Mouse (Mus musculus) brain, adult 2 months (tissue): ENCODE data around the gene Avl9.
A peak's percentile ranks its signal among the peaks of the same experiment; 100 is the strongest.

Experiments
- DNase-seq: peaks from one replicate; pipeline ENCODE4 v3.0.0; 2011; ENCODE audit warnings: low read depth, low spot score

The Avl9 gene

DNA sequence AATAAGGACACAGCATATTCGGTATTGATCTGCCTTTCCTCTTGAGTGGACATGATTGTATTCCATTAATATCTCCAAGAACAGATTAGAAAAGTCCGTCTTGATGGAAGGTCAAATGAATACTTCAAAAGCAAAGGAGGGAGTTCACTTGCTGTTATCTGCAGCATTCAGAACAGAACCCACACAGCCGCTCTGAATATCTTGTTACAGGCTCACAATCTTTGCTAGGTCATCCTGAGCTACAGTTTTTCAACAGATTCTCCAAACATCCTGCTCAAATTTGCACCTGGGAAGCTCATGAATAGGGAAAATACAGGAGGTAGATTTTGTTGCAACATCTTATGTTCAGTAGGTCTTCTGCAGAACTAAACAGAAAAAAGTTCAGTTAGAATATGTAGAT lies 74.6 kb downstream of the Avl9 start:
- no peak for DNase-seq

DNA sequence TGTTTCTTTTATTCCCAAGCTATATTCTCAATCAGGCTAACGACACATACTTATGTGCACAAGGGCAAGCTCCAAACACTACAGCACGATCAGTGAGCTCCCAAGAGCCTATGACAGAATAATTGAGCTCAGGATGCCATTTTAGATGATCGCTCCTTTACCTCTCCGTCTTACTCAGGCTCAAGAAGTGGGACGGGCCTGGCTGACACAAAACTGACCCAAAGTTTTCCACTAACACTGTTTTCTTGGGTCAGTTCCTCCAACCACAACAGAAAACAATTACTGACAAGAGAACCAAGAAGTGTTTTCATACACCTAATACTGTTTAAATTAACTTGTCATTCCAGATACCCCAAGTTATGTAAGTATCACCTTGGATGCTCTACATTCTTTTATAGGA lies 80.1 kb downstream of the Avl9 start:
- no peak for DNase-seq

DNA sequence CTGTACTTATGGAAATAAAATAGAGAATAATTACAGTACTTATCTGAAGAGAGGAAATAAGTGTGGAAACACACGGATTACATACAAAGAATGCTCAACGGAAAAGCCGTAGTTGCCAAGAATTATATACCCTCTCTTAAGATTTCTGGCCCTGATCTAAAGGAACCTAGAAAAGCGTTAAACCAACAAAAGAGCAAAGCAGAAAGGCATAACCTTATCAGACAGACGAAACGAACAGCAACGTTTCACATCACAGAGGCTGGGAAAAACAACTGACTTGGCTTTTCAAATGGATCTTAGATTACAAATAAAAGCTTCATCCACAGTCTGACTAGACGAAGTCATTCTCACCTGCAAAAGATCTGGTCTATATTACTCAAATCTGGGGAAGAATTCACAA lies 81.5 kb downstream of the Avl9 start:
- no peak for DNase-seq

- DNase-seq, result peak; percentile 66
Observed at GRCm38 (mm10) chr6:56796668-56797141, 82.0 kb downstream of the Avl9 start.

DNA sequence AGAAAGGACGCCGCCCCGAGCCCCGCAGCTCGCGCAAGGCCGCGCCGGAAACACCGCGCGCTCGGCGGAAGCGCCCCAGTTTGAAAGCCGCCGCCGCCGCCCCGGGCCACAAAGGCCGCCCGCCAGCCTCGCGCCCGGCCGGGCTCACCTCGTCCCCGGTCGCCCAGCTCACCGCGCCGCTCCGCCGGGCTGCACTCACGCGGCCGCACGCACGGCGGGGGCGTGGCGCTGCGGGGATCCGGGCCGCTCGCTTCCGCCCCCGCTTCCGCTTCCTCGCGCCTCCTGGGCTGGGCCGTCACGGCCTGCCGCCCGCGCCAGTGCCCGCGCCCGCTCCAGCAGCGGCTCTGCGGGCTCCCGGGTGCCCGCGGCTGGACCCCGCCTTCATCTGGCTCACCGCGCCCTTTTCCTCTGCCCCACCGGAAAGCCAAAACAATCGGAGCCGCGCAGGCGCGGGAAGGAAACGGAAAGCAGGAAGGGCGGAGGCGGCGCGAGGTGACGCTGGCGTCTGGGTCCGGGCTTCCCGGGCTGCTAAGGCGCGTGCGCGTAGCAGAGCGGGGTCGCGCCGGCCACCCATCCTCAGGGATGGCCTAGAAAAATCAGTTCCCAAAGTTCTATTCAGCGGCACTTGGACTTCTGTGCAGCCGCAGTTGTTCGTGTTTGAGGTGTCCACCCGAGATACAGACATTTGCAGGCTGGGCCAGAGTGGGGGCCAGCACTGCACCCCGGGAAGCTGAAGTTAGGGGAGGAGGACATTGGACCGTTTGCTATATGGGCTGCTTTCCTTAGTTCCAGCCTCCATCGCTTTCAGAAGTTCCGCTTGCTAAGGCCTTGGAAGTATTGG lies 82.8 kb downstream of the Avl9 start, which contains the start of gene Kbtbd2:
Kbtbd2 (minus strand) TSS at position 503 of the 841 bp plus-strand sequence.
- DNase-seq, result peak; percentile 97

DNA sequence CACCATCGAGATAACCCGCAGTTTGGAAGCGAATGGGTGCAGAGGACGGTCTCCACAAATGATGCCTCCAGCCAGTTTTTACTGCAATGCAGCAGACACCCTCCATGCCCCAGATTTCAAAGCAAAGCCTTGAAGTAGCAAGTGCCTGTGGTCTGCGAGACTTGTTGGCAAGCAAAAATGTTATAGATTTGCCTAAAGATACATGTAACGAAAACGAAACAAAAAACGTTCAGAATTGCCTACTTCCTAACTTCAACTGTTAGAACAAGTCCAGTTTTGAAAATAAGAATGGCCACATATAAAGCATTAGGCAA lies 83.4 kb downstream of the Avl9 start:
- no peak for DNase-seq

DNA sequence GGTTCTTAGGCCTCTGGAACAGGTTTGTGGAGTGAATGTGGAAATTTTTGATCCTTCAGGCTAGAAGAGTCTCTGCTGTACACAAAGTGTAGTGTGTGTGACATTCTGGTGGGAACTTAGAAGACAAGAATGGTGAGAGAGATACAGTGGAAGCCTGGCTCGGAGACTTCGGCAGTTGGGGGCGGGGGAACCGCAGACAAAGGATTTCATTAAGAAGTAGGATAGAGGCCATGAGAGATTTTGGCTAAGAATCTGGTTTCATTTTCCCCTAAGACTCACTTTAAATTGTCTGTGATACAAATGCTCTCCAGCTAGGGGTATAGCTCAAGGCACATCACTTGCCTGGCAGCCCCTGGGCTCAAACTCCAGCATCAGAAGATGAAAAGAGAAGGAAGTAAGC lies 90.3 kb downstream of the Avl9 start:
- DNase-seq, result no peak

DNA sequence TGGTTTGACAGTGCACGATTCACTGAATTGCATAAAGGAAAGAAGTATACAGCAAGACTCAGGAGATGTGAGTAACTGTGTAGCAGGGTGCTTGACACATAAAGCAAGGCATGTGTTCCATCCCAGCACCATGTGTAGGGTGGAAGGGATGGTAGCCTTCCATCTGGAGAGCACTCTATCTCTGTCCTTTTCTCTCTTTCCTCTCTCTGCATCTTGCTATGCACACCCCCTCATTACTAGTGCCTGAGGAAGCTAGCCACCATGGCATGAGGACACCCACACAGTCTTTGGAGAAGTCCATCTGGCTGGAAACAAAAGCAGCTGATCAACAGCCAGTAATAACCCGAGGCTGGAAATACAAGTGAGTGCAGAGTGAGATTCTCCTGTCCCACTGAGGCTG lies 91.5 kb downstream of the Avl9 start:
- peak; percentile 78 for DNase-seq

- peak; percentile 80 for DNase-seq
Observed at GRCm38 (mm10) chr6:56808656-56809055, 94.0 kb downstream of the Avl9 start.
